Mouse (Mus musculus) stomach, embryonic 16.5 days (tissue): Measurements from ENCODE around the gene Cdk13. TPM values are rescaled to one million over a fixed set of nuclear protein-coding genes. Genes with fewer than 3 reads are reported as not detected.

ENCODE experiments used
- ATAC-seq: fragments of 200-750 bp; cut with Nextera tagmentation; 2 replicates; pipeline ENCODE4 v1.8.0; 2017; ENCODE audit warnings: moderate number of reproducible peaks, moderate TSS enrichment; ENCODE audit not compliant: insufficient read depth, low FRiP score
- H3K27ac ChIP-seq: fragments of 300-500 bp; sonication (generic); 2 replicates; pipeline ENCODE4 v1.5.1; 2014; ENCODE audit warnings: low read length
- H3K27me3 ChIP-seq: fragments of 300-500 bp; sonication (generic); 2 replicates; pipeline ENCODE4 v1.6.1; 2014; ENCODE audit warnings: low read length, control low read depth, mixed read lengths; ENCODE audit not compliant: control insufficient read depth, insufficient read depth
- H3K36me3 ChIP-seq: fragments of 300-500 bp; sonication (generic); 2 replicates; pipeline ENCODE4 v1.6.1; 2014; ENCODE audit warnings: low read length; ENCODE audit not compliant: control insufficient read depth, insufficient read depth
- H3K4me1 ChIP-seq: fragments of 300-500 bp; sonication (generic); 2 replicates; pipeline ENCODE4 v1.6.1; 2014; ENCODE audit warnings: low read length, control low read depth, mixed read lengths; ENCODE audit not compliant: control insufficient read depth, insufficient read depth
- H3K4me2 ChIP-seq: fragments of 300-500 bp; sonication (generic); 2 replicates; pipeline ENCODE4 v1.6.1; 2014; ENCODE audit warnings: low read depth, low read length, mixed read lengths
- H3K4me3 ChIP-seq: fragments of 300-500 bp; sonication (generic); replicated peaks from 2 replicates; pipeline ENCODE4 v1.5.1; 2014; ENCODE audit warnings: mild to moderate bottlenecking, low read length
- H3K9ac ChIP-seq: fragments of 300-500 bp; sonication (generic); 2 replicates; pipeline ENCODE4 v1.6.1; 2014; ENCODE audit warnings: low read length
- H3K9me3 ChIP-seq: fragments of 300-500 bp; sonication (generic); replicated peaks from 2 replicates; pipeline ENCODE4 v1.6.1; 2016; ENCODE audit warnings: low read length, control low read depth; ENCODE audit not compliant: control insufficient read depth
- WGBS: fragments of 180-500 bp; shearing (Covaris S2); extraction: QIAGEN DNeasy Blood & Tissue Kit; methylation state at CpG from one replicate; pipeline ENCODE4 v1.1.7; 2014; 5-methylcytosine and 5-hydroxymethylcytosine counted together
- microRNA counts: library from miRNA; unstranded; fragments of <30 nt; microRNA quantifications from one replicate; lab custom pipeline; 2016
- microRNA-seq: library from miRNA; unstranded; fragments of <30 nt; microRNA quantifications from one replicate; pipeline ENCODE4, GENCODE M21; 2016
- polyA plus RNA-seq: library from polyadenylated mRNA; unstranded; fragments of >200 nt; fragmentation: Nextera tagmentation; extraction: Ambion mirVana; gene quantifications from 2 replicates; pipeline ENCODE4 v1.2.1, GENCODE M21; 2015

The Cdk13 gene
- polyA plus RNA-seq, 1 experiment from 2014 or later: 12.9 TPM

DNA sequence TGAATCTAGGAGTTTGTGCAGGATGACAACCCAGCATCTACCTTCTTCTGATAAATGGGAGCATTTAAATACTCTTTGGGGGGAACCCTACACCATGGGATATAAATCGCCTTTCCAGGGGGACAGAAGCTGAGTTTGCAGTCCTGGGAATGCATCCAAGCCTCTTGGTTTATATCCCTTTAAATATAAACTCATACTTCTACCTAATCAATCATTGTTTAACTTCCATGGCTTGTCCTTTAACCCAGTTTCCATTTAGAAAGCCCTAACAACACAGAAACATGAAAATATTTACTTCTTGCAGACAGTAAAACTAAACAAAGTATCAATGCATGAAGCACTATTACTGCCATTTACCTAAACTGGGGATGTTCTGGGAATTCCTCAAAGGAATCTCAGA lies 113.5 kb downstream of the Cdk13 start:
- Histone ChIP-seq H3K36me3 (no peaks in the 10 kb centered on the region), H3K9me3 (no peaks in the 10 kb centered on the region), H3K27ac (peak overlapping the region; percentile 38; the same call in 1 of the 2 replicates), H3K4me2 (no peak overlapping the region), H3K27me3 (no peaks in the 10 kb centered on the region), H3K4me3 (no peak overlapping the region), H3K9ac (no peak overlapping the region), H3K4me1 (peaks cover 7% of the 10 kb centered on the region)
- 18% methylated on average over 1 of the region's 1 CpGs for WGBS
- no peak for ATAC-seq

- H3K36me3 ChIP-seq: no peaks in the 10 kb centered on the region
- no peak overlapping the region for H3K4me3 ChIP-seq
- H3K27ac ChIP-seq: peak overlapping the region; percentile 66; the same call in 1 of the 2 replicates
- no peaks in the 10 kb centered on the region for H3K9me3 ChIP-seq
- no peak for ATAC-seq
- H3K4me2 ChIP-seq: no peak overlapping the region
- peaks cover 7% of the 10 kb centered on the region for H3K4me1 ChIP-seq
- no peaks in the 10 kb centered on the region for H3K27me3 ChIP-seq
- H3K9ac ChIP-seq: no peak overlapping the region
Measured at GRCm38 (mm10) chr13:17690686-17691085, 114.2 kb downstream of the Cdk13 start.

DNA sequence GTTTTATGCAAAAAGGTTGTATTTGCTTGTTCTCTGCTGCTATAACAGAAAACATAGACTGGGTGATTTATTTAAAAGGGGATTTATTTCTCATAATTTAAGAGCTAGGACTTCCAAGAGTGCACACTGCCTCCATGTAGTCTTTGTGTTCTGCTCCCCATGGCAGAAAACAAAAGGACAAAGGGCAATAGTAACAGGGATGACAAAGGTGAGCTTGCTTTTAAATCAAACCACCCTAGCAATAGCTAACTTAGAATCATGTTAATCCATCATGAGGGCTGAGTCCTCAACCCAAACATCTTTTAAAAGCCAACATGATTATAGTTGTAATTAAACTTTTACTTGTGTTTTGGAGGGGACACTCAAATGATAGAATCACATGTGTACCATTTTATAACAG lies 115.4 kb downstream of the Cdk13 start:
- H3K9ac ChIP-seq: no peak overlapping the region
- H3K9me3 ChIP-seq: no peaks in the 10 kb centered on the region
- H3K4me1 ChIP-seq: peaks cover 7% of the 10 kb centered on the region
- H3K27me3 ChIP-seq: no peaks in the 10 kb centered on the region
- no peak overlapping the region for H3K4me3 ChIP-seq
- H3K36me3 ChIP-seq: no peaks in the 10 kb centered on the region
- ATAC-seq: no peak
- no peak overlapping the region for H3K27ac ChIP-seq
- no peak overlapping the region for H3K4me2 ChIP-seq

GRCm38 (mm10) chr13:17671122-17671521 lies 133.8 kb downstream of the Cdk13 start:
- Histone ChIP-seq H3K27ac (no peak overlapping the region), H3K27me3 (no peaks in the 10 kb centered on the region), H3K4me2 (no peak overlapping the region), H3K4me3 (no peak overlapping the region), H3K9ac (no peak overlapping the region), H3K4me1 (no peaks in the 10 kb centered on the region), H3K36me3 (no peaks in the 10 kb centered on the region), H3K9me3 (no peaks in the 10 kb centered on the region)
- no peak for ATAC-seq
- 64% methylated on average over 1 of the region's 1 CpGs for WGBS

- Histone ChIP-seq H3K4me1 (no peaks in the 10 kb centered on the region), H3K9me3 (no peaks in the 10 kb centered on the region), H3K9ac (no peak overlapping the region), H3K27ac (no peak overlapping the region), H3K36me3 (no peaks in the 10 kb centered on the region), H3K4me2 (no peak overlapping the region), H3K27me3 (no peaks in the 10 kb centered on the region), H3K4me3 (no peak overlapping the region)
- WGBS: 75% methylated on average over 1 of the region's 1 CpGs
- no peak for ATAC-seq
Measured at GRCm38 (mm10) chr13:17667380-17667779, 137.5 kb downstream of the Cdk13 start.

MicroRNA genes within 50 kb of the gene (microRNA counts, 519-probe panel; counts per million panel counts)
- microRNA mmu-miR-466i (lab: Ali Mortazavi, UCI): not detected

Small RNAs within 50 kb of the gene (microRNA-seq; reads per million reads assigned to microRNA genes)
- gene Mir466i: not detected

Other genes with a start within 250 kb of the Cdk13 start
- gene Mplkip, start 109.9 kb downstream of the Cdk13 start, polyA plus RNA-seq: 31.7 and 34.5 TPM in 2 replicates
- 5.6 and 6.6 TPM in 2 replicates for gene Sugct, start 109.5 kb downstream of the Cdk13 start, polyA plus RNA-seq
- gene Rala, start 139.1 kb upstream of the Cdk13 start, polyA plus RNA-seq: 89.4 and 90.3 TPM in 2 replicates
- gene Yae1d1, start 188.3 kb upstream of the Cdk13 start, polyA plus RNA-seq: 56.0 and 58.5 TPM in 2 replicates